Mouse (Mus musculus): ENCODE data around the gene Snx6.
"Not testable (repeated sequence)": the region's sequence is repeated elsewhere in the genome, so short reads cannot be mapped to it uniquely, and the experiment has no call there.

The Snx6 gene

DNA sequence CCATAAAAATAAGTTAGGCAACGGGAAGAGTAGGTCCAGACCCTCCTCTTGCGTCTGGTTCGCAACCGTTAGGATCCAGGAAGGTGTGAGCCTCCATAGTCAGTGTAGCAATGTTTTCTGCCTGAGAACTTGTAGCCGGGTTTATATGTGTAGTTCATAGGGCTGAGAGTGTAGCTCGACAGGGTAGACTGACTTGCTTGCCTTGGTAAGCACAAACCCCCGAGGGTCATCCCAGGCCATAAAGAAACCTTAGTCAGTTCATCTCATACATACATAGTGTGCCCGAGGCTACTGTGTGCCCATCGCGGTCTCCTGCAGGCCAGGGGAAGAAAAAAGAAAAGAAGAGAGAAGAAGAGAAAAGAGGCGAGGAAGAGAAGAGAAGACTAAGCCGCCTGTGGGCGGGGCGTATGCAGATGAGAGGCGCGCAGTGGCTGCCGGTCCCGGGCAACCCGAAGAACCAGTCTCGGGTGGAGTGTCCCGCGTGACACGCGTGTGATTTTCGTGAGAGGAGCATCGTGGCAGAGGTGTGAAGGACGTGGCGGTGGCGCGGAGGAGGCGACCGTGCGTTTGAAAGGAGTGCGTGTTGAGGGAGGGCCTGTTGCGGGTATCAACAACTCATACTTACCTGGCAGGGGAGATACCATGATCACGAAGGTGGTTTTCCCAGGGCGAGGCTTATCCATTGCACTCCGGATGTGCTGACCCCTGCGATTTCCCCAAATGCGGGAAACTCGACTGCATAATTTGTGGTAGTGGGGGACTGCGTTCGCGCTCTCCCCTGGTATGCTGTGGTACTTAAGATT, 85.6 kb downstream of the Snx6 start:
- not testable (repeated sequence) for DNase-seq (ENCODE audit: low read depth, low spot score)

- no peak for DNase-seq (ENCODE audit: low read depth, low spot score)
Observed at GRCm38 (mm10) chr12:54699394-54699793, 96.1 kb downstream of the Snx6 start.

DNA sequence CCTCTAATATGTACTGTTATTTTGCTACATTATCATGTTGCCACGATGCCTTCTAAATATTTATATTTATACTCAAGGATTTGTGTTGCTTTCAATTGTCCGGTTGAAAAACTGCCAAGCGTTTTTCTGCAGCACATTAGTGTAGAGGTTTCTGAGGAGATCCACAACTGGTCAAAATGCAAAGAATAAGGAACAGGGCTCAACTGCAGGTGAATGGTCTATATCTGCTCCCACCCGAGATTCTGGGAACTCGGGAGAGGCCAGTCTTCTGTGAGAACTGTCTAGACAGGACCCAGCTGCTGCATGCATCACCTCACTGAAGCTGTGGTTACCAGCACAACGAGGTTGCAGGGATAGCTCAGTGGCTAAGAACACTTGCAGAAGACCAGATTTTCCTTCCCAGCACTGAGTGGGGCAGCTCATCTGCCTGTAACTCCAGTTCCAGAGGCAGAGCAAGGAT, 97.7 kb downstream of the Snx6 start:
- DNase-seq (ENCODE audit: low read depth, low spot score): peak; percentile 27

DNA sequence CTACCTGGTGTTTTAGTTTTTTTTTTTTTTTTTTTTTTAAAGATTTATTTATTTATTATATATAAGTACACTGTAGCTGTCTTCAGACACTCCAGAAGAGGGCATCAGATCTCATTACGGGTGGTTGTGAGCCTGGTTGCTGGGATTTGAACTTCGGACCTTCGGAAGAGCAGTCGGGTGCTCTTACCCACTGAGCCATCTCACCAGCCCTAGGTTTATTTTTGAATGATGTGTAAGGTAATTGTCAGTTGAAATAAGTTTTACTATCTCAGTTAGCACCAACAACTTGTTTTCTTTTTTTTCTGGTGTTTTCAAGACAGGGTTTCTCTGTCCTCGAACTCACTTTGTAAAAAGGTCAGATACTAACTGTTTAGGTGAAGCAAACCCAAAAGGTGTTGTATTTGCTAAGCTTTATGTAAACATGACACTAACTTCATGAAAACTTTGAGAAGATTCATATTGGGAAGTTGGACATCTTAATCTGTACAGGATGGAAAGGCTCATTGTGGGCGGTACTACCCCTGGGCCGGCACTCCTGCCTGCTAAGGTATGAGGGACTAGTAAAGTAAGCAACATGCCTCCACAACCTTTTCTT, 98.4 kb downstream of the Snx6 start:
- DNase-seq (ENCODE audit: low read depth, low spot score): peak; percentile 68

Measured in retina, postnatal 7 days (tissue).